Mouse (Mus musculus): ENCODE results near the gene Phf21b. TPM values are rescaled to one million over a fixed set of nuclear protein-coding genes. Genes with fewer than 3 reads are reported as not detected.

Phf21b gene
- total and polyA plus RNA-seq, 2 experiments from 2014 or later: 2.5 to 29.7 TPM

DNA sequence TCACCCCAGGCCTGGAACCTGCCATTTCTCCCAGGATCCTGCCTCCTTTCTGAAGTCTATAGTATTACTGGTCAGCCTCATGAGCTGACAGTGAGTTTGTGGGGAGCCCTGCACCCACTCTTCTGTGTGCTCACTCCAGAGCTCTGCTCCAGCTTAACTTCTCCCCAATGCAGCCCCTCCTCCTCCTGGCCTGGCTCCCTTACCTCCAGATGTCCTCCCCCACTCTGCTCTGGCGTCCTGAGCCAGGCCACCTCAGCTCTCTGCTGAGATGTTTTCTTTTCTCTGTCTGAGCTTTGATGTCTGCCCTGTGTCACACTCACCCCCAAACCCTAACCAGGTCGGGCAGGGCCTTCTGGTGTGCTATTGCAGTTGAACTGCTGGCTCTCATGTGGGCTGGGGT, 111.5 kb downstream of the Phf21b start:
- Histone ChIP-seq H3K36me3 (ENCODE audit: insufficient read depth, low read length) (no peaks in the 10 kb centered on the region), H3K27me3 (ENCODE audit: insufficient read depth, low read length) (no peaks in the 10 kb centered on the region), H3K27ac (no peak overlapping the region), H3K4me3 (ENCODE audit: low read length) (no peak overlapping the region), H3K9me3 (ENCODE audit: low read length) (no peaks in the 10 kb centered on the region), H3K4me1 (ENCODE audit: insufficient read depth, low read length) (no peaks in the 10 kb centered on the region), H3K4me2 (ENCODE audit: low read depth, low read length) (no peak overlapping the region), H3K9ac (replicated peaks; ENCODE audit: low read length) (no peak overlapping the region)
- no peak for TF ChIP-seq CTCF (IDR thresholded peaks at IDR 0.05; ENCODE audit: low read depth)
- no peak for ATAC-seq
- 33% methylated on average over 2 of the region's 2 CpGs for WGBS
- no peak for DNase-seq (ENCODE audit: low spot score)

DNA sequence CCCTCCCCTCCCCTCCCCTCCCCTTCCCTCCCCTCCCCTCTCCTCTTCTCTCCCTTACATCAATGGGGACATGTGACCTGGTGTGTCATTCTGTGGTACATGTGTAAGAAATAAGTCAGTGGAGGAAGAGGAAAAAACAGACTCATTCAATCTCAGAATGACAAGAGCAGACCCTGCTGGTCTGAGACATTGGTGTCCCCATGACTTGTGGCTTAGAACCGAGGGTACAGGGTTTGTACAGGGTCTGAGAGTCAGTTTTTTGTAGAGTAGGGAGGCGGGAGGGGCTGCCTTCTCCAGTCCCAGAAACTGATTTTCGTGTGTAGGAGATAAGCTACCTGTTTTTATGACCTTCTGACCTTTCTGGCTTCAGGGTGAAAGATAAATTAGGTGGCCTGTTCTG, 112.5 kb downstream of the Phf21b start:
- no peaks in the 10 kb centered on the region for H3K9me3 ChIP-seq (ENCODE audit: low read length)
- no peaks in the 10 kb centered on the region for H3K27me3 ChIP-seq (ENCODE audit: insufficient read depth, low read length)
- H3K27ac ChIP-seq: no peak overlapping the region
- H3K4me2 ChIP-seq (ENCODE audit: low read depth, low read length): no peak overlapping the region
- no peaks in the 10 kb centered on the region for H3K36me3 ChIP-seq (ENCODE audit: insufficient read depth, low read length)
- H3K4me1 ChIP-seq (ENCODE audit: insufficient read depth, low read length): no peaks in the 10 kb centered on the region
- DNase-seq (ENCODE audit: low spot score) (no peak), ATAC-seq (peak; percentile 15; the same call in 1 of the 2 replicates)
- 40% methylated on average over 3 of the region's 3 CpGs for WGBS
- no peak for TF ChIP-seq CTCF (IDR thresholded peaks at IDR 0.05; ENCODE audit: low read depth)
- H3K4me3 ChIP-seq (ENCODE audit: low read length): no peak overlapping the region
- no peak overlapping the region for H3K9ac ChIP-seq (replicated peaks; ENCODE audit: low read length)

DNA sequence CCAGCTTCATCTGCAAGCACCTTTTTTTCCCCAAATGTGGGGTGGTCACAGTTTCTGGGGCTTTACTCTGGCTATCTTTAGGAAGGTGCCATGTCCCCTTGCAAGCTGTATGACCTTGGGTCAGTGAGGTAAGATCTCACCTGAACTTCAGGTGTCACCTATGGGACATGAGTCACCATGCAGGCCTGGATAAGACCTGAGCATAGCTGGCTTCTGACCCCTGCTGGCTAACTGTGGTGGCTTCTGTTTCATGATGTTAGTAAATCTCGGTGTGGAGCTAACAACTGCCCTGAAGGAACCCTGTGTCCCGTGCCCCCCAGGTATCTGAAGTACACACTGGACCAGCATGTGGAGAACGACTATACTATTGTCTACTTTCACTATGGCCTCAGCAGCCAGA, 114.3 kb downstream of the Phf21b start:
- no peak overlapping the region for H3K9ac ChIP-seq (replicated peaks; ENCODE audit: low read length)
- no peak overlapping the region for H3K4me2 ChIP-seq (ENCODE audit: low read depth, low read length)
- H3K9me3 ChIP-seq (ENCODE audit: low read length): no peaks in the 10 kb centered on the region
- H3K27ac ChIP-seq: no peak overlapping the region
- H3K4me3 ChIP-seq (ENCODE audit: low read length): no peak overlapping the region
- H3K36me3 ChIP-seq (ENCODE audit: insufficient read depth, low read length): no peaks in the 10 kb centered on the region
- ATAC-seq: no peak
- TF ChIP-seq CTCF (IDR thresholded peaks at IDR 0.05; ENCODE audit: low read depth): peak; percentile 38
- no peak for DNase-seq (ENCODE audit: low spot score)
- no peaks in the 10 kb centered on the region for H3K4me1 ChIP-seq (ENCODE audit: insufficient read depth, low read length)
- no peaks in the 10 kb centered on the region for H3K27me3 ChIP-seq (ENCODE audit: insufficient read depth, low read length)
- WGBS: 86% methylated on average over 3 of the region's 3 CpGs

DNA sequence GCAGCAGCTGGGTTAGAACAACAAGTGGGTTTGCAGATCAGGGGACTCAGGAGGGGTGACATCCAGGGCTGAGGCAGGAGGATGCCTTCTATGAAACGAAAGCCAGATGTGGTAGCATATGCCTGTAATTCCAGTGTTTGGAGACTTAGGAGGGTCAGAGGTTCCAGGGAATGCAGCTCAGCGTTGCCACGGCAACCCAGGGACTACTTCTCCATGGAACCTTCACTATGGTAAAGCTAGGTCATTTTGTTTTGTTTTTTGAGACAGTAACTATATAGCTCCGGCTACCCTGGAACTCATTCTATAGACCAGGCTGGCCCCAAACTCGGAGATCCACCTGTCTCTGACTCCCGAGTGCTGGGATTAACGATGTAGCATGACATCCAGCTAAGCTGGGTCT, 117.6 kb downstream of the Phf21b start:
- WGBS: 84% methylated on average over 7 of the region's 7 CpGs

DNA sequence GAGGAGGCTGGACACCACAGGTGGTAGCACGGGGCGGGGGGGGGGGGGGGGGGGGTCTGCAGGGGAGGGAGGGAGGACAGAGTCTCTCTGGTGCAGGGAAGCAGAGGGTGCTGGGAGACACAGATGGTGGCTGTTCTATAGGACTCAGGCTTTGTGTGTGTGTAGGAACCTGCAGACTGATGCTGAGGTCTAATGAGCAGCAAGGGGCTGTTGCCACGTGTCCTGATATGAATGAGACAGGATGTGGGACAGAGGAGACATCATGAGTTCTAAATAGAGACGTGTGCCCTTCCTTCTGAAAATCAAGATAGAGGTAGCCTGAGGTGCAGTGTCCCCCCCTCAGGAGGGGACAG, 118.9 kb downstream of the Phf21b start:
- H3K27ac ChIP-seq: 0 out of 2 replicates have a peak overlapping the region, but pooled peaks have one; percentile 68
- H3K27me3 ChIP-seq (ENCODE audit: insufficient read depth, low read length): no peaks in the 10 kb centered on the region
- TF ChIP-seq CTCF (IDR thresholded peaks at IDR 0.05; ENCODE audit: low read depth): no peak
- ATAC-seq: peak; percentile 42; the same call in 1 of the 2 replicates
- 23% methylated on average over 2 of the region's 4 CpGs for WGBS
- H3K9ac ChIP-seq (replicated peaks; ENCODE audit: low read length): no peak overlapping the region
- no peaks in the 10 kb centered on the region for H3K9me3 ChIP-seq (ENCODE audit: low read length)
- H3K4me2 ChIP-seq (ENCODE audit: low read depth, low read length): no peak overlapping the region
- H3K4me3 ChIP-seq (ENCODE audit: low read length): no peak overlapping the region
- no peak for DNase-seq (ENCODE audit: low spot score)
- no peaks in the 10 kb centered on the region for H3K36me3 ChIP-seq (ENCODE audit: insufficient read depth, low read length)
- no peaks in the 10 kb centered on the region for H3K4me1 ChIP-seq (ENCODE audit: insufficient read depth, low read length)

More for the DNA sequence above, 117.6 kb downstream of the Phf21b start:
- Histone ChIP-seq H3K27ac (no peak overlapping the region), H3K27me3 (ENCODE audit: insufficient read depth, low read length) (no peaks in the 10 kb centered on the region), H3K4me2 (ENCODE audit: low read depth, low read length) (no peak overlapping the region), H3K4me3 (ENCODE audit: low read length) (no peak overlapping the region), H3K9ac (replicated peaks; ENCODE audit: low read length) (no peak overlapping the region), H3K36me3 (ENCODE audit: insufficient read depth, low read length) (no peaks in the 10 kb centered on the region), H3K9me3 (ENCODE audit: low read length) (no peaks in the 10 kb centered on the region), H3K4me1 (ENCODE audit: insufficient read depth, low read length) (no peaks in the 10 kb centered on the region)
- no peak for TF ChIP-seq CTCF (IDR thresholded peaks at IDR 0.05; ENCODE audit: low read depth)
- ATAC-seq (no peak), DNase-seq (ENCODE audit: low spot score) (no peak)

DNA sequence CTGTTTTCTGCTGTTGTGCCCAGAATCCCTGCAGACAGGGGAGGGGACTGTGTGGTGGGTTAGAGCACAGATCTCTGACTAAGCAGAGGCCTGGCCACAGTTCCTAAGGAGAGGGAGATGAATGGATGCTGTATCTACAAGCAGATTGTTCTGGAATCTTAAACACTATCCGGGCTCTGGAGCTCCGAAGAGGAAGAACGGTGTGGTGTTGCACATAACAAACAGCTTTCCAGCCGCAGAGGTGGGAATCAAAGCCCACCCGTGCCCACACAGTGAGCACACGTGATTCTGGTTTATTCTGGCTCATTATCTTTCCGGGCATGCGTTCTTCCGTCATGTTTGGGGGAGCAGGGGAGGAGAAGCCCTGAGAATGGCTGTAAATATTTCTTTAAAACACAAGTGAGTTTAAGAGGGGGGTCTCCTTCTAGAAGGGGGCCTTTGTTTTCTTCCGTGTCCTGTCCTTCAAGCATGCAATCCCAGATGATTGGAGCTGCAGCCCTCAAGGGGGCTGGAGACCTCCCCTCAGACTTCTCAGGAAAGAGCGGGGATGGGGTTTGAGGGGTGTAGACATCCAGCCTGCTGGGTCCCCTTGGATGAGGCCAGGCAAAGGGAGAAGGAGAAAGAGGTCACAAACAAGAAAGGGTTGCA, 119.4 kb downstream of the Phf21b start:
- Histone ChIP-seq H3K4me1 (ENCODE audit: insufficient read depth, low read length) (0 out of 2 replicates have a peak, but pooled peaks cover 3% of the 10 kb centered on the region), H3K4me3 (ENCODE audit: low read length) (no peak overlapping the region), H3K27me3 (ENCODE audit: insufficient read depth, low read length) (no peaks in the 10 kb centered on the region), H3K27ac (peak overlapping the region; percentile 68), H3K4me2 (ENCODE audit: low read depth, low read length) (0 out of 2 replicates have a peak overlapping the region, but pooled peaks have one; percentile 24), H3K9ac (replicated peaks; ENCODE audit: low read length) (peak overlapping the region; percentile 28; the same call in 1 of the 2 replicates), H3K9me3 (ENCODE audit: low read length) (no peaks in the 10 kb centered on the region), H3K36me3 (ENCODE audit: insufficient read depth, low read length) (no peaks in the 10 kb centered on the region)
- ATAC-seq (peak; percentile 88), DNase-seq (ENCODE audit: low spot score) (peak; percentile 73)
- 30% methylated on average over 11 of the region's 11 CpGs for WGBS
- TF ChIP-seq CTCF (IDR thresholded peaks at IDR 0.05; ENCODE audit: low read depth): no peak

Other genes with a start within 250 kb of the Phf21b start
- gene Prr5, start 186.4 kb downstream of the Phf21b start, total RNA-seq (2014; rRNA removed): 25.5 and 34.2 TPM in 2 replicates
- 33.2 and 36.6 TPM in 2 replicates for gene Prr5, start 186.4 kb downstream of the Phf21b start, polyA plus RNA-seq (2015; fragmentation: Nextera tagmentation; extraction: Ambion mirVana)
- 0.26 and 1.0 TPM in 2 replicates for gene Arhgap8, start 136.0 kb downstream of the Phf21b start, total RNA-seq (2014; rRNA removed)
- 0.72 and 0.80 TPM in 2 replicates for gene Arhgap8, start 136.0 kb downstream of the Phf21b start, polyA plus RNA-seq (2015; fragmentation: Nextera tagmentation; extraction: Ambion mirVana)
- gene Gm29666, start 64.0 kb upstream of the Phf21b start, total RNA-seq (2014; rRNA removed): 0.47 and 0.50 TPM in 2 replicates
- 0.54 and 0.65 TPM in 2 replicates for gene Gm29666, start 64.0 kb upstream of the Phf21b start, polyA plus RNA-seq (2015; fragmentation: Nextera tagmentation; extraction: Ambion mirVana)
- 13.3 and 18.4 TPM in 2 replicates for gene Nup50, start 67.4 kb upstream of the Phf21b start, total RNA-seq (2014; rRNA removed)
- gene Nup50, start 67.4 kb upstream of the Phf21b start, polyA plus RNA-seq (2015; fragmentation: Nextera tagmentation; extraction: Ambion mirVana): 23.6 and 24.7 TPM in 2 replicates
- gene 5031439G07Rik, start 132.5 kb upstream of the Phf21b start, total RNA-seq (2014; rRNA removed): 123 and 127 TPM in 2 replicates
- gene 5031439G07Rik, start 132.5 kb upstream of the Phf21b start, polyA plus RNA-seq (2015; fragmentation: Nextera tagmentation; extraction: Ambion mirVana): 23.0 and 23.6 TPM in 2 replicates
- 1.0 and 6.5 TPM in 2 replicates for gene Upk3a, start 161.1 kb upstream of the Phf21b start, total RNA-seq (2014; rRNA removed)
- gene Upk3a, start 161.1 kb upstream of the Phf21b start, polyA plus RNA-seq (2015; fragmentation: Nextera tagmentation; extraction: Ambion mirVana): 2.2 and 2.6 TPM in 2 replicates
- gene Fam118a, start 172.9 kb upstream of the Phf21b start, total RNA-seq (2014; rRNA removed): 16.0 and 18.2 TPM in 2 replicates
- 29.0 and 30.3 TPM in 2 replicates for gene Fam118a, start 172.9 kb upstream of the Phf21b start, polyA plus RNA-seq (2015; fragmentation: Nextera tagmentation; extraction: Ambion mirVana)

Measured in hindbrain, postnatal 0 days (tissue).